Mouse (Mus musculus) adrenal gland, postnatal 10 days (tissue): ENCODE results near the gene 1600002K03Rik. TPM values are rescaled to one million over a fixed set of nuclear protein-coding genes. Genes with fewer than 3 reads are reported as not detected.
A peak's percentile ranks its signal among the peaks of the same experiment; 100 is the strongest.
"Not testable (repeated sequence)": the region's sequence is repeated elsewhere in the genome, so short reads cannot be mapped to it uniquely, and the experiment has no call there.

Source experiments
- DNase-seq: peaks from one replicate; pipeline ENCODE4 v3.0.0; 2021; ENCODE audit warnings: mixed read lengths
- total RNA-seq, 2 experiments: library from RNA; stranded (reverse); gene quantifications; 2 replicates each; pipeline ENCODE4 v1.2.3; 2021

1600002K03Rik gene
- total RNA-seq, 2 experiments from 2014 or later: 6.4 to 7.7 TPM

GRCm38 (mm10) chr10:80189999-80190398 lies 17.3 kb downstream of the 1600002K03Rik start:
- no peak for DNase-seq

DNA sequence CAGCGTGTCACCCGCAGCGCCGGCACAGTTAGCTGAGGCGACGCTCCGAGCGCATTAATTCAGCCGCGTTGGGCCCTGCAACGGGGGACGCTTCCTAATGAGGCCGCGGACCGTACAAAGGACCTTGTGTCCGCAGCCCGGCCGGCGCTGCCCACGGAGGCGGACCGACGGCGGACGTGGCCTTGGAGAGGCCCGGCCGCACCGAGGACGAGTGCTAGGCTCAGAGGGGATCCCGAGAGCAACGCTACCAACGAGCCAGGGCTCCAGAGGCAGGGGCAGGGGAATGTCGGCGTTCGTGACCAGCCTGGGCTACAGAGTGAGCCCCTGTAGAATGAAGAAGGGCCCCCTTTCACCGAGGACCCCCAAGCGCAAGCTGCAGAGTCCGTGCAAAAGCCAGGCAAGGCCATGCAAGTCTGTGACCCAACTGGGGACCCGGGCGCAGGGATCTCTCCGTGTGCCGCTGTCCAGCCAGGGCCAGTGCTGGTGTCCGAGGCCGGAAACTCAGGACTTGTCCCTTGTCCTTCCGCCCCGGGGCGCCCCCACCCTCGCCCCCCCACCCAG lies 17.8 kb downstream of the 1600002K03Rik start:
- DNase-seq: peak; percentile 68

GRCm38 (mm10) chr10:80193976-80194375 lies 21.2 kb downstream of the 1600002K03Rik start:
- DNase-seq: no peak

DNA sequence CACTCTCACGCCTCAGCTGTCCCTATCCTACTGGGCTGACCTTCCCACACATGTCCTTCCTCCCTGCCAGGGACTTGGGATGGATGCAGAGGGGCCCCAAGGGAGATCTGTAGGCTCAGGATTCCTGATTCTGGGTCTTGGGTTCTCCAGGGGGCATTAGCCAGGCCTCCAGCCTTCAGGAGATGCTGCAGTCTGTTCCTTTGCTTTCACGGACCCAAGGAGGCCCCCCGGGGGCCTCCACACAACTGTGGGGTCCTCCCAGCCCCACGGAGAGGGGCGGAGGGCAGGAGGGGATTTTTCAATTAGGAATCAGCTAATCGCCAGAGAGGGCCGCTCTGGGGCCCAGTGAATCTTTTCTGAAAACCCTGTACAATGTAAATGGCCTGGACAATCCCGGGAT lies 21.7 kb downstream of the 1600002K03Rik start:
- no peak for DNase-seq

GRCm38 (mm10) chr10:80196167-80196566 lies 23.4 kb downstream of the 1600002K03Rik start:
- DNase-seq: peak; percentile 53

GRCm38 (mm10) chr10:80196778-80197581 lies 24.2 kb downstream of the 1600002K03Rik start:
- no peak for DNase-seq

GRCm38 (mm10) chr10:80199440-80200008 lies 26.8 kb downstream of the 1600002K03Rik start:
- DNase-seq: peak; percentile 90

- DNase-seq: no peak
Observed at GRCm38 (mm10) chr10:80200485-80200884, 27.7 kb downstream of the 1600002K03Rik start.

DNA sequence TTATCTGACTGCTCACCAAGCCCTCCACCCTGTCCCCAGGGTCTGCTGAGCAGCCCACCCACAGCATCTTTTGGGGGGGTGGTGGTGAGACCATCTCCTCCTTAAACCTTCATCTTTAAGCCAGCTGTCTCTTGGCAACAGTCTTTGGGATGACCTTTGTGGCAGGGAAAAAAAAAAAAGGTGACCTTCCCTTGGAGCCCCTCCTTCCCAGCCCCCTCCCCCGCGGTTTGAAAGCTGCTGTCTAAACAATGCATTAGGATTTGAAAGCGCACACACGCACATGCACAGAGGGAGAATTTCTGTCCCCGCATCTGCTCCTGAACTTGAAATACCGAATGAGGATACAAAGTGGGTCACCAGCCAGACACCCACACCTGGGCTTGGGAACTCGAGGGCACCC lies 31.3 kb downstream of the 1600002K03Rik start:
- no peak for DNase-seq

DNA sequence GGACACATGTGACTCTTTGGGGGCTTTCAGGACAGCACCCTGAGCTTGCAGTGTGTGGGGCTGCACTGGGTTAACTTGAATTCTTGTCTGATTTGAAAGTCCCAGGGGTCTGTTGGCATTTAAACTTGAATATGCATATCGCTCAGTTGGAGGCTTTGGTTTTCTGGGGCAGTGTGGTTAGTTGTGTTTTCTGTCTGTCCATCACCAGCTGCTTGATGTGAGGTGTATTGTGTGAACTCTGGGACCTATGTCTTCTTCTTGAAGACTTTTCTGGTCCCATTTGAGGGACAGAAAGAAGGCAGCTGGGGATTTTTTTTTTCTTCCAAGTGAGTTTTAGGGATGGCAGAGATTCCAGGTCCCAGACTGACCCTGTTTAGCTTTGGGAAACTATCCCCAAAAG lies 34.5 kb downstream of the 1600002K03Rik start:
- DNase-seq: no peak

GRCm38 (mm10) chr10:80207676-80208075 lies 34.9 kb downstream of the 1600002K03Rik start:
- DNase-seq: no peak

DNA sequence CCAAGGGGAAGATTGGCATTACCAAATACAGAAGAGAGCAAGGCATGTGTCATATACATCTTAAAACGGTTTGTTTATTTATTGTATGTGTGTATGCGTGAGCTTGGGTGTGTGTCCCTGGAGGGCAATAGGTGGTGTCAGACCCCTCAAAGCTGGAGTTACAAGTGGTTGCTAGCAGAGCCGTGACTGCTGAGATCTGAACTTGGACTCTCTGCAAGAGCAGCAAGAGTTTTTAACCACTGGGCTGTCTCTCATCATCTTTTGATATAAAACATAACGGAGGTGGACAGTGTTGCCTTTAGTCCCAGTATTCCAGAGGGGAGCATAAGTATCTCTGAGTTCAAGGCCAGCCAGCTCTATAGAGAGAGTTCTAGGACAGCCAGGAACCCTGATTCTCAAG lies 35.5 kb downstream of the 1600002K03Rik start:
- no peak for DNase-seq

DNA sequence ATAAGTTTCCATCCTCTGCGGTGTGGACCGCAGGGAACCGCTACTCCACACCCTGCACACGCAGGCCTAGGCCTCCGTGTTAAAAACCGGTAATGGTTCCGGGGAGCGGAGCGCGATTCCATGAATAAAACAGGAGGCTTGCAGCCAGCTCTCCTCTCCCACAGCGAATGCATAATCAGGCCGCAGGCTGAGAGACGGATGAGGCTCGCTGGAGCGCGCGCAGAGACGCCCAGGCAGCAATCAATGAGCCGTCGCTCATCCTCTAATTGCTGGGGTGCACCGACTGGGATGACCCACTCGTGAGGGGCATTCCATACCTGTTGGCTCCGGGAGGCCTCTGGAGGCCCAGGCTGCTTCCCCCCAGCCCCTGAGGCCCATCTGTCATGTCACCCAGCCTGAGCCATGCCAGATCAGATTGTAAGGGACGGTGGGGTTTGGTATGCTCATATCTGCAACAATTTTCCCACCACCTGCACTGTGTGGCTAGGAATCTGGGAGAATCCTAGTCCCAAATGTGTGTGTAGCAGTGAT lies 36.2 kb downstream of the 1600002K03Rik start:
- no peak for DNase-seq

- DNase-seq: not testable (repeated sequence)
Observed at GRCm38 (mm10) chr10:80211547-80212103, 38.9 kb downstream of the 1600002K03Rik start.

- no peak for DNase-seq
Observed at GRCm38 (mm10) chr10:80215048-80215772, 42.5 kb downstream of the 1600002K03Rik start.

- DNase-seq: no peak
Observed at GRCm38 (mm10) chr10:80220676-80221075, 47.9 kb downstream of the 1600002K03Rik start.

- not testable (repeated sequence) for DNase-seq
Observed at GRCm38 (mm10) chr10:80223137-80223536, 50.4 kb downstream of the 1600002K03Rik start.

Other genes with a start within 250 kb of the 1600002K03Rik start
- gene Arid3a, start 245.9 kb upstream of the 1600002K03Rik start, total RNA-seq: 1 to 10 TPM; 6.3 to 8.1 TPM
- gene Wdr18, start 212.8 kb upstream of the 1600002K03Rik start, total RNA-seq: 10 to 100 TPM; 32.4 to 34.9 TPM
- under 1 TPM; 0.27 to 0.36 TPM for gene Grin3b, start 202.2 kb upstream of the 1600002K03Rik start, total RNA-seq
- gene Tmem259, start 188.6 kb upstream of the 1600002K03Rik start, total RNA-seq: 100 to 1,000 TPM; 143 to 146 TPM
- gene Cnn2, start 184.4 kb upstream of the 1600002K03Rik start, total RNA-seq: 10 to 100 TPM; 46.8 to 57.8 TPM
- 10 to 100 TPM; 16.0 to 19.8 TPM for gene Abca7, start 176.4 kb upstream of the 1600002K03Rik start, total RNA-seq
- gene Arhgap45, start 156.3 kb upstream of the 1600002K03Rik start, total RNA-seq: 10 to 100 TPM; 11.9 to 12.7 TPM
- gene Polr2e, start 133.1 kb upstream of the 1600002K03Rik start, total RNA-seq: 100 to 1,000 TPM in 1 of 2 experiments, 10 to 100 TPM in 1; 96.5 to 102 TPM
- 1,000 to 10,000 TPM; 1,132 to 1,146 TPM for gene Gpx4, start 125.8 kb upstream of the 1600002K03Rik start, total RNA-seq
- gene Sbno2, start 67.4 kb upstream of the 1600002K03Rik start, total RNA-seq: 10 to 100 TPM; 37.5 to 55.7 TPM
- gene Stk11, start 57.1 kb upstream of the 1600002K03Rik start, total RNA-seq: 100 to 1,000 TPM; 133 to 151 TPM
- gene Atp5d, start 34.3 kb upstream of the 1600002K03Rik start, total RNA-seq: 100 to 1,000 TPM; 982 to 996 TPM
- gene Cbarp, start 32.1 kb upstream of the 1600002K03Rik start, total RNA-seq: 10 to 100 TPM; 41.6 to 65.6 TPM
- gene Midn, start 24.7 kb upstream of the 1600002K03Rik start, total RNA-seq: 100 to 1,000 TPM; 106 to 127 TPM
- gene Cirbp, start 7.0 kb upstream of the 1600002K03Rik start, total RNA-seq: 100 to 1,000 TPM; 102 to 168 TPM
- 1 to 10 TPM; 3.3 to 4.5 TPM for gene Efna2, start 6.5 kb downstream of the 1600002K03Rik start, total RNA-seq
- gene Mum1, start 53.5 kb downstream of the 1600002K03Rik start, total RNA-seq: 10 to 100 TPM; 26.5 to 39.2 TPM
- 100 to 1,000 TPM; 470 to 572 TPM for gene Ndufs7, start 76.2 kb downstream of the 1600002K03Rik start, total RNA-seq
- 100 to 1,000 TPM; 164 to 167 TPM for gene Gamt, start 88.1 kb downstream of the 1600002K03Rik start, total RNA-seq
- 100 to 1,000 TPM in 1 of 2 experiments, 10 to 100 TPM in 1; 93.6 to 121 TPM for gene Dazap1, start 88.5 kb downstream of the 1600002K03Rik start, total RNA-seq
- 1,000 to 10,000 TPM; 1,216 to 1,243 TPM for gene Rps15, start 119.5 kb downstream of the 1600002K03Rik start, total RNA-seq
- 1 to 10 TPM; 2.7 to 5.6 TPM for gene Apc2, start 123.0 kb downstream of the 1600002K03Rik start, total RNA-seq
- 10 to 100 TPM; 24.0 to 26.7 TPM for gene 2310011J03Rik, start 147.6 kb downstream of the 1600002K03Rik start, total RNA-seq
- 1 to 10 TPM; 4.1 to 7.6 TPM for gene Pcsk4, start 156.6 kb downstream of the 1600002K03Rik start, total RNA-seq
- 10 to 100 TPM; 38.4 to 61.8 TPM for gene Reep6, start 157.0 kb downstream of the 1600002K03Rik start, total RNA-seq
- gene Adamtsl5, start 175.5 kb downstream of the 1600002K03Rik start, total RNA-seq: 10 to 100 TPM in 1 of 2 experiments, 1 to 10 TPM in 1; 7.6 to 18.7 TPM
- gene Plk5, start 183.5 kb downstream of the 1600002K03Rik start, total RNA-seq: under 1 TPM in 1 of 2 experiments, not detected in 1; 0.12 TPM
- gene Mex3d, start 214.7 kb downstream of the 1600002K03Rik start, total RNA-seq: 10 to 100 TPM; 19.6 to 21.8 TPM
- 100 to 1,000 TPM; 103 to 113 TPM for gene Mbd3, start 226.6 kb downstream of the 1600002K03Rik start, total RNA-seq
- 1,000 to 10,000 TPM; 1,321 to 1,365 TPM for gene Uqcr11, start 233.9 kb downstream of the 1600002K03Rik start, total RNA-seq